Mouse (Mus musculus) ES-Bruce4 (cell line): ENCODE results near the gene Clybl.

Source experiments
- CTCF ChIP-seq: IDR thresholded peaks from one replicate; pipeline ENCODE4 v1.8.1; 2011; ENCODE audit warnings: low read depth, low read length
- POLR2A ChIP-seq: IDR thresholded peaks from one replicate; pipeline ENCODE4 v1.8.1; 2011; ENCODE audit warnings: low read length; ENCODE audit not compliant: insufficient read depth

DNA sequence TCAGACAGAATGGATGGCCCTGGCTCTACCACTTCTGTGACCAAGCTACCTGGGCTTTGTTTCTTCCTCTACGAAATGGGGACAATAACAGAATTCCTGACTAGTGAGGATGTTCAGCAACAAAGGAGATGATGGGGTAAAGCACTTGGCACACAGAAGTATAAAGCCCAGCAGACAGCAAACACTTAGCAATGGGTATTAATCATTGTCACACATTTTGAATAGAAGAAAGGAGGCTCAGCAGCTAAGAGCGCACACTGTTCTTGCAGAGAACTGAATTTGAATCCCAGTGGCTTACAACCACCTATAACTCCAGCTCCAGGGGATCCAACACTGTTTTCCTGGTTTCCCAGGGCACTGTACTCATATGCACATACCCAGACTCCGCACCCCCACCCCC lies 246.2 kb downstream of the Clybl start:
- TF ChIP-seq CTCF, result no peak
- no peak for TF ChIP-seq POLR2A
